Mouse (Mus musculus) stomach, embryonic 14.5 days (tissue): ENCODE results near the gene Catip. TPM values are rescaled to one million over a fixed set of nuclear protein-coding genes. Genes with fewer than 3 reads are reported as not detected.

Experiments
- ATAC-seq: fragments of 200-750 bp; cut with Nextera tagmentation; 2 replicates; pipeline ENCODE4 v1.8.0; 2017; ENCODE audit warnings: low read depth, moderate TSS enrichment; ENCODE audit not compliant: insufficient number of reproducible peaks, insufficient read depth, low FRiP score
- H3K27ac ChIP-seq: fragments of 300-500 bp; sonication (generic); 2 replicates; pipeline ENCODE4 v1.5.1; 2014; ENCODE audit warnings: mild to moderate bottlenecking, low read length, moderate library complexity, mixed read lengths
- H3K27me3 ChIP-seq: fragments of 300-500 bp; sonication (generic); 2 replicates; pipeline ENCODE4 v1.6.1; 2014; ENCODE audit warnings: low read length, control low read depth, mixed read lengths; ENCODE audit not compliant: control insufficient read depth, insufficient read depth
- H3K36me3 ChIP-seq: fragments of 300-500 bp; sonication (generic); 2 replicates; pipeline ENCODE4 v1.6.1; 2014; ENCODE audit warnings: mild to moderate bottlenecking, control low read depth, low read length, moderate library complexity, mixed read lengths; ENCODE audit not compliant: control insufficient read depth, insufficient read depth
- H3K4me1 ChIP-seq: fragments of 300-500 bp; sonication (generic); 2 replicates; pipeline ENCODE4 v1.6.1; 2014; ENCODE audit warnings: low read length, control low read depth, mixed read lengths; ENCODE audit not compliant: control insufficient read depth, insufficient read depth
- H3K4me2 ChIP-seq: fragments of 300-500 bp; sonication (generic); replicated peaks from 2 replicates; pipeline ENCODE4 v1.6.1; 2014; ENCODE audit warnings: low read depth, low read length, control low read depth
- H3K4me3 ChIP-seq: fragments of 300-500 bp; sonication (generic); 2 replicates; pipeline ENCODE4 v1.5.1; 2014; ENCODE audit warnings: low read depth, low read length, control low read depth
- H3K9ac ChIP-seq: fragments of 300-500 bp; sonication (generic); replicated peaks from 2 replicates; pipeline ENCODE4 v1.6.1; 2014; ENCODE audit warnings: low read depth, mild to moderate bottlenecking, control low read depth, low read length, moderate library complexity, mixed read lengths
- H3K9me3 ChIP-seq: fragments of 300-500 bp; sonication (generic); 2 replicates; pipeline ENCODE4 v1.6.1; 2016; ENCODE audit warnings: low read depth, low read length, control low read depth; ENCODE audit not compliant: control insufficient read depth
- WGBS: fragments of 180-500 bp; shearing (Covaris S2); extraction: QIAGEN DNeasy Blood & Tissue Kit; methylation state at CpG from one replicate; pipeline ENCODE4 v1.1.7; 2014; 5-methylcytosine and 5-hydroxymethylcytosine counted together
- polyA plus RNA-seq: library from polyadenylated mRNA; unstranded; fragments of >200 nt; fragmentation: Nextera tagmentation; extraction: Ambion mirVana; gene quantifications from 2 replicates; pipeline ENCODE4 v1.2.1, GENCODE M21; 2014

Catip gene
- polyA plus RNA-seq, 1 experiment from 2014 or later = 0.69 TPM

- 9% methylated on average over 34 of the region's 34 CpGs for WGBS
- peak; percentile 81 for ATAC-seq
- Histone ChIP-seq H3K4me1 (no peaks in the 10 kb centered on the region), H3K9me3 (no peaks in the 10 kb centered on the region), H3K4me2 (peak overlapping the region; percentile 55), H3K36me3 (no peaks in the 10 kb centered on the region), H3K4me3 (peak overlapping the region; percentile 23; the same call in 1 of the 2 replicates), H3K27ac (no peak overlapping the region), H3K9ac (no peak overlapping the region), H3K27me3 (no peaks in the 10 kb centered on the region)
Measured at GRCm38 (mm10) chr1:74367886-74368645, 6.2 kb downstream of the Catip start.

GRCm38 (mm10) chr1:74370040-74370439 is 8.1 kb downstream of the Catip start:
- H3K27ac ChIP-seq = no peak overlapping the region
- H3K27me3 ChIP-seq = no peaks in the 10 kb centered on the region

GRCm38 (mm10) chr1:74373372-74373771 is 11.5 kb downstream of the Catip start:
- Histone ChIP-seq H3K27ac (no peak overlapping the region), H3K9ac (no peak overlapping the region), H3K4me3 (no peak overlapping the region), H3K9me3 (no peaks in the 10 kb centered on the region), H3K4me1 (no peaks in the 10 kb centered on the region), H3K27me3 (no peaks in the 10 kb centered on the region), H3K4me2 (no peak overlapping the region), H3K36me3 (no peaks in the 10 kb centered on the region)
- 73% methylated on average over 4 of the region's 4 CpGs for WGBS
- no peak for ATAC-seq

More at GRCm38 (mm10) chr1:74370040-74370439, 8.1 kb downstream of the Catip start:
- no peaks in the 10 kb centered on the region for H3K9me3 ChIP-seq
- H3K9ac ChIP-seq = no peak overlapping the region
- H3K36me3 ChIP-seq = no peaks in the 10 kb centered on the region
- H3K4me3 ChIP-seq = no peak overlapping the region
- ATAC-seq = no peak
- WGBS = 33% methylated on average over 4 of the region's 4 CpGs
- H3K4me1 ChIP-seq = no peaks in the 10 kb centered on the region
- no peak overlapping the region for H3K4me2 ChIP-seq

GRCm38 (mm10) chr1:74374980-74375379 is 13.1 kb downstream of the Catip start, which contains the start of gene Slc11a1:
Slc11a1 (plus strand) TSS chr1:74375195.
- no peak within 1 kb of the TSS for H3K9ac ChIP-seq
- no peak within 1 kb of the TSS for H3K27ac ChIP-seq
- no peaks in the 10 kb centered on the region for H3K9me3 ChIP-seq
- no peaks in the 10 kb centered on the region for H3K4me1 ChIP-seq
- H3K27me3 ChIP-seq = no peaks in the 10 kb centered on the region
- no peak within 1 kb of the TSS for H3K4me3 ChIP-seq
- WGBS = 62% methylated on average over 8 of the region's 8 CpGs
- H3K4me2 ChIP-seq = no peak within 1 kb of the TSS
- no peak for ATAC-seq
- no peaks in the 10 kb centered on the region for H3K36me3 ChIP-seq

GRCm38 (mm10) chr1:74375561-74375960 is 13.7 kb downstream of the Catip start:
- H3K36me3 ChIP-seq = no peaks in the 10 kb centered on the region

GRCm38 (mm10) chr1:74376396-74376795 is 14.5 kb downstream of the Catip start:
- Histone ChIP-seq H3K4me3 (no peak overlapping the region), H3K4me2 (no peak overlapping the region), H3K36me3 (no peaks in the 10 kb centered on the region), H3K9me3 (no peaks in the 10 kb centered on the region), H3K27me3 (no peaks in the 10 kb centered on the region), H3K4me1 (no peaks in the 10 kb centered on the region), H3K27ac (no peak overlapping the region), H3K9ac (no peak overlapping the region)
- 82% methylated on average over 4 of the region's 4 CpGs for WGBS
- ATAC-seq = no peak

More at GRCm38 (mm10) chr1:74375561-74375960, 13.7 kb downstream of the Catip start:
- H3K4me3 ChIP-seq = no peak overlapping the region
- no peak overlapping the region for H3K4me2 ChIP-seq
- H3K4me1 ChIP-seq = no peaks in the 10 kb centered on the region
- 64% methylated on average over 10 of the region's 10 CpGs for WGBS
- no peak overlapping the region for H3K9ac ChIP-seq
- H3K9me3 ChIP-seq = no peaks in the 10 kb centered on the region
- no peak for ATAC-seq
- no peaks in the 10 kb centered on the region for H3K27me3 ChIP-seq
- H3K27ac ChIP-seq = no peak overlapping the region

- H3K4me3 ChIP-seq = no peak overlapping the region
- ATAC-seq = no peak
- H3K4me1 ChIP-seq = no peaks in the 10 kb centered on the region
- H3K36me3 ChIP-seq = no peaks in the 10 kb centered on the region
- H3K9ac ChIP-seq = no peak overlapping the region
- H3K27me3 ChIP-seq = no peaks in the 10 kb centered on the region
- H3K27ac ChIP-seq = no peak overlapping the region
- H3K9me3 ChIP-seq = no peaks in the 10 kb centered on the region
- WGBS = 84% methylated on average over 7 of the region's 7 CpGs
- H3K4me2 ChIP-seq = no peak overlapping the region
Measured at GRCm38 (mm10) chr1:74379058-74379504, 17.2 kb downstream of the Catip start.

GRCm38 (mm10) chr1:74380484-74380883 is 18.6 kb downstream of the Catip start:
- H3K9me3 ChIP-seq = no peaks in the 10 kb centered on the region
- H3K27me3 ChIP-seq = no peaks in the 10 kb centered on the region
- H3K4me1 ChIP-seq = no peaks in the 10 kb centered on the region
- no peak for ATAC-seq
- H3K36me3 ChIP-seq = no peaks in the 10 kb centered on the region
- no peak overlapping the region for H3K4me3 ChIP-seq
- 87% methylated on average over 5 of the region's 5 CpGs for WGBS
- H3K4me2 ChIP-seq = no peak overlapping the region
- no peak overlapping the region for H3K27ac ChIP-seq
- no peak overlapping the region for H3K9ac ChIP-seq
